Comparison of ENCODE assay signal across 9 mouse cellular contexts in genomic region chr17:14232629-14233028, GRCm38 (mm10). TPM values are rescaled to one million over a fixed set of nuclear protein-coding genes. Genes with fewer than 3 reads are reported as not detected.
DNase-seq lines count a peak whose midpoint lies in the region; ATAC-seq and TF ChIP-seq lines count a peak whose summit lies in the region.
"Had no signal": no experiment of that assay in that cellular context is flagged by ENCODE, and none has a peak within 500 bp of the region (broad histone marks: within the 10 kb centered on the region; RNA-seq: fewer than 3 reads in every experiment).

No protein-coding gene starts in this region.

- H3K9me3 ChIP-seq in hindbrain, postnatal 0 days (ENCODE audit: low read length): no peaks in the 10 kb centered on the region
- H3K9me3 ChIP-seq in midbrain, embryonic 12.5 days: no peaks in the 10 kb centered on the region
- H3K9me3 ChIP-seq in stomach, embryonic 14.5 days (ENCODE audit: control insufficient read depth, low read depth, low read length): no peaks in the 10 kb centered on the region
- H3K9me3 ChIP-seq: limb, embryonic 15.5 days had no signal

- H3K27ac ChIP-seq in cerebellum, adult 2 months (ENCODE audit: insufficient read depth, low read length): no peak overlapping the region
- H3K27ac ChIP-seq in hindbrain, postnatal 0 days: no peak overlapping the region
- H3K27ac ChIP-seq in midbrain, embryonic 12.5 days (replicated peaks): no peak overlapping the region
- H3K27ac ChIP-seq in stomach, embryonic 14.5 days (ENCODE audit: low read length): peak overlapping the region; percentile 70; the same call in 1 of the 2 replicates
- H3K27ac ChIP-seq: limb, embryonic 15.5 days had no signal

- TF ChIP-seq CTCF in cerebellum, adult 2 months (IDR thresholded peaks at IDR 0.05; ENCODE audit: borderline replicate concordance, insufficient read depth, low read depth, low read length): peak; percentile 85
- TF ChIP-seq CTCF in hindbrain, postnatal 0 days (IDR thresholded peaks at IDR 0.05; ENCODE audit: low read depth): peak; percentile 85

- H3K4me1 ChIP-seq in cerebellum, adult 2 months (ENCODE audit: control insufficient read depth, insufficient read depth, low read length): no peaks in the 10 kb centered on the region
- H3K4me1 ChIP-seq in hindbrain, postnatal 0 days (ENCODE audit: insufficient read depth, low read length): 0 out of 2 replicates have a peak, but pooled peaks cover 2% of the 10 kb centered on the region
- no peaks in the 10 kb centered on the region for H3K4me1 ChIP-seq in midbrain, embryonic 12.5 days
- H3K4me1 ChIP-seq in stomach, embryonic 14.5 days (ENCODE audit: control insufficient read depth, insufficient read depth, low read length): peaks cover 19% of the 10 kb centered on the region; the same call in 1 of the 2 replicates

- no peaks in the 10 kb centered on the region; the same call in 1 of the 2 replicates for H3K27me3 ChIP-seq in cerebellum, adult 2 months (ENCODE audit: control insufficient read depth, insufficient read depth, low read length)
- H3K27me3 ChIP-seq in hindbrain, postnatal 0 days (ENCODE audit: insufficient read depth, low read length): no peaks in the 10 kb centered on the region
- peaks cover 6% of the 10 kb centered on the region; the same call in 1 of the 2 replicates for H3K27me3 ChIP-seq in midbrain, embryonic 12.5 days
- no peaks in the 10 kb centered on the region for H3K27me3 ChIP-seq in stomach, embryonic 14.5 days (ENCODE audit: control insufficient read depth, insufficient read depth, low read length)

- H3K4me3 ChIP-seq in cerebellum, adult 2 months (replicated peaks; ENCODE audit: insufficient read depth, low read depth, low read length): no peak overlapping the region
- no peak overlapping the region for H3K4me3 ChIP-seq in hindbrain, postnatal 0 days (ENCODE audit: low read length)
- H3K4me3 ChIP-seq in midbrain, embryonic 12.5 days: no peak overlapping the region
- H3K4me3 ChIP-seq in stomach, embryonic 14.5 days (ENCODE audit: low read depth, low read length): no peak overlapping the region
- H3K4me3 ChIP-seq: limb, embryonic 15.5 days had no signal

- ATAC-seq in hindbrain, postnatal 0 days: peak; percentile 61; the same call in 1 of the 2 replicates
- 0 out of 2 replicates have a peak, but pooled peaks have one; percentile 41 for ATAC-seq in midbrain, embryonic 12.5 days (ENCODE audit: low FRiP score, low read depth)
- no peak for ATAC-seq in stomach, embryonic 14.5 days (ENCODE audit: insufficient number of reproducible peaks, insufficient read depth, low FRiP score, low read depth)

- no peak for TF ChIP-seq POLR2A in cerebellum, adult 2 months (IDR thresholded peaks at IDR 0.05; ENCODE audit: borderline replicate concordance, insufficient read depth, low read length)

- DNase-seq in adipocyte (ENCODE audit: low spot score): peak; percentile 79
- peak; percentile 50 to 67 for DNase-seq in cerebellum, adult 2 months
- peak; percentile 78 to 91 for DNase-seq in frontal cortex, postnatal 25 days (ENCODE audit: low spot score in 2 of 2)
- peak; percentile 92 for DNase-seq in hindbrain, postnatal 0 days (ENCODE audit: low spot score)
- DNase-seq in left cerebral cortex, adult 18-20 months (ENCODE audit: low spot score in 2 of 2): peak; percentile 86 to 94
- DNase-seq in T-cell, adult 2 months (ENCODE audit: low spot score): no peak

- H3K9ac ChIP-seq in hindbrain, postnatal 0 days (replicated peaks; ENCODE audit: low read length): no peak overlapping the region
- H3K9ac ChIP-seq in midbrain, embryonic 12.5 days (replicated peaks): no peak overlapping the region
- no peak overlapping the region for H3K9ac ChIP-seq in stomach, embryonic 14.5 days (replicated peaks; ENCODE audit: low read depth, low read length)
- H3K9ac ChIP-seq: limb, embryonic 15.5 days had no signal

- no peaks in the 10 kb centered on the region for H3K36me3 ChIP-seq in hindbrain, postnatal 0 days (ENCODE audit: insufficient read depth, low read length)
- H3K36me3 ChIP-seq in midbrain, embryonic 12.5 days: no peaks in the 10 kb centered on the region
- H3K36me3 ChIP-seq in stomach, embryonic 14.5 days (ENCODE audit: control insufficient read depth, insufficient read depth, low read length): no peaks in the 10 kb centered on the region
- H3K36me3 ChIP-seq: limb, embryonic 15.5 days had no signal

- WGBS in cerebellum, adult 2 months: 60% methylated on average over 3 of the region's 3 CpGs
- 61% methylated on average over 3 of the region's 3 CpGs for WGBS in hindbrain, postnatal 0 days
- 52% methylated on average over 3 of the region's 3 CpGs for WGBS in midbrain, embryonic 12.5 days
- 32% methylated on average over 3 of the region's 3 CpGs for WGBS in stomach, embryonic 14.5 days

- H3K4me2 ChIP-seq in hindbrain, postnatal 0 days (ENCODE audit: low read depth, low read length): no peak overlapping the region
- no peak overlapping the region for H3K4me2 ChIP-seq in midbrain, embryonic 12.5 days (replicated peaks)
- no peak overlapping the region for H3K4me2 ChIP-seq in stomach, embryonic 14.5 days (replicated peaks; ENCODE audit: low read depth, low read length)
- H3K4me2 ChIP-seq: limb, embryonic 15.5 days had no signal

RNA-seq across cellular contexts. Expression of gene Dact2, which starts 28.5 kb away (rescaled TPM):
- polyA plus RNA-seq in cerebellum, adult 2 months (2012; rRNA removed): 6.5 and 7.2 TPM in 2 replicates
- 18.6 and 25.3 TPM in 2 replicates for total RNA-seq in hindbrain, postnatal 0 days (2014; rRNA removed)
- polyA plus RNA-seq in hindbrain, postnatal 0 days (2015; fragmentation: Nextera tagmentation; extraction: Ambion mirVana): 2.0 and 2.1 TPM in 2 replicates
- 10 to 100 TPM; 68.0 to 88.0 TPM for total RNA-seq in left cerebral cortex, adult 18-20 months (2021)
- 0.60 and 0.85 TPM in 2 replicates for polyA plus RNA-seq in midbrain, embryonic 12.5 days (2016; fragmentation: Nextera tagmentation; extraction: Ambion mirVana)
- 8.5 and 8.8 TPM in 2 replicates for polyA plus RNA-seq in stomach, embryonic 14.5 days (2014; fragmentation: Nextera tagmentation; extraction: Ambion mirVana)

RNA-seq across cellular contexts. Expression of gene Smoc2, which starts 46.7 kb away (rescaled TPM):
- 1.1 and 1.6 TPM in 2 replicates for polyA plus RNA-seq in cerebellum, adult 2 months (2012; rRNA removed)
- total RNA-seq in hindbrain, postnatal 0 days (2014; rRNA removed): 5.9 and 10.4 TPM in 2 replicates
- 6.3 and 8.6 TPM in 2 replicates for polyA plus RNA-seq in hindbrain, postnatal 0 days (2015; fragmentation: Nextera tagmentation; extraction: Ambion mirVana)
- total RNA-seq in left cerebral cortex, adult 18-20 months (2021): 10 to 100 TPM; 15.6 to 18.3 TPM
- polyA plus RNA-seq in midbrain, embryonic 12.5 days (2016; fragmentation: Nextera tagmentation; extraction: Ambion mirVana): 12.3 and 24.0 TPM in 2 replicates
- 138 and 146 TPM in 2 replicates for polyA plus RNA-seq in stomach, embryonic 14.5 days (2014; fragmentation: Nextera tagmentation; extraction: Ambion mirVana)
